Mouse (Mus musculus) myocyte (in vitro differentiated cells): ENCODE results near the gene Mrps7. TPM values are rescaled to one million over a fixed set of nuclear protein-coding genes. Genes with fewer than 3 reads are reported as not detected.

Source experiments
- H3K27me3 ChIP-seq: one replicate; pipeline ENCODE4 v1.6.1; 2011; ENCODE audit not compliant: control insufficient read depth, insufficient read depth, insufficient read length
- H3K36me3 ChIP-seq: one replicate; pipeline ENCODE4 v1.6.1; 2011; ENCODE audit not compliant: control insufficient read depth, insufficient read depth
- H3K4me2 ChIP-seq: one replicate; pipeline ENCODE4 v1.6.1; 2011; ENCODE audit warnings: low read depth, control low read depth
- H3K4me3 ChIP-seq: one replicate; pipeline ENCODE4 v1.5.1; 2011; ENCODE audit warnings: mild to moderate bottlenecking, control low read depth, moderate library complexity
- H3K79me2 ChIP-seq: one replicate; pipeline ENCODE4 v1.6.1; 2011; ENCODE audit not compliant: control insufficient read depth, insufficient read depth
- H3ac ChIP-seq: one replicate; pipeline ENCODE4 v1.6.1; 2011; ENCODE audit not compliant: control insufficient read depth, insufficient read length
- CEBPB ChIP-seq: IDR thresholded peaks from 2 replicates; pipeline ENCODE4 v1.6.1; 2011; ENCODE audit warnings: mild to moderate bottlenecking, moderate library complexity; ENCODE audit not compliant: poor library complexity, insufficient read depth, severe bottlenecking
- E2F4 ChIP-seq: IDR thresholded peaks from one replicate; pipeline ENCODE4 v1.6.1; 2011; ENCODE audit warnings: mild to moderate bottlenecking, control low read depth, moderate library complexity; ENCODE audit not compliant: insufficient read depth
- MAX ChIP-seq: IDR thresholded peaks from one replicate; pipeline ENCODE4 v1.6.1; 2011; ENCODE audit warnings: low read depth, mild to moderate bottlenecking, control low read depth
- MYOD1 ChIP-seq, 3 experiments: IDR thresholded peaks; one replicate each; pipeline ENCODE4 v1.6.1; 2011; ENCODE audit warnings: control low read depth in 2 of 3, low read depth in 2 of 3, mild to moderate bottlenecking in 2 of 3, moderate library complexity in 1 of 3; ENCODE audit not compliant: insufficient read length in 2 of 3, control insufficient read depth in 1 of 3
- MYOG ChIP-seq, 3 experiments: IDR thresholded peaks; one replicate each; pipeline ENCODE4 v1.6.1; 2011; ENCODE audit warnings: control low read depth in 2 of 3, low read depth in 2 of 3, mild to moderate bottlenecking in 2 of 3; ENCODE audit not compliant: insufficient read length in 2 of 3, control insufficient read depth in 1 of 3, insufficient read depth in 1 of 3
- POLR2A ChIP-seq: IDR thresholded peaks from one replicate; pipeline ENCODE4 v1.6.1; 2011; ENCODE audit warnings: low read depth, mild to moderate bottlenecking, control low read depth, moderate library complexity; ENCODE audit not compliant: insufficient read length
- POLR2AphosphoS2 ChIP-seq: IDR thresholded peaks from one replicate; pipeline ENCODE4 v1.6.1; 2011; ENCODE audit warnings: low read depth, control low read depth; ENCODE audit not compliant: insufficient read length
- REST ChIP-seq: IDR thresholded peaks from one replicate; pipeline ENCODE4 v1.6.1; 2011; ENCODE audit warnings: mild to moderate bottlenecking, control low read depth, moderate library complexity; ENCODE audit not compliant: insufficient read depth, insufficient read length
- SRF ChIP-seq: IDR thresholded peaks from one replicate; pipeline ENCODE4 v1.6.1; 2011; ENCODE audit warnings: low read depth; ENCODE audit not compliant: control insufficient read depth, insufficient read length
- TCF12 ChIP-seq: IDR thresholded peaks from one replicate; pipeline ENCODE4 v1.6.1; 2011; ENCODE audit warnings: mild to moderate bottlenecking, control low read depth; ENCODE audit not compliant: poor library complexity, insufficient read depth, severe bottlenecking
- TCF3 ChIP-seq: IDR thresholded peaks from one replicate; pipeline ENCODE4 v1.6.1; 2011; ENCODE audit warnings: low read depth, control low read depth; ENCODE audit not compliant: insufficient read length
- USF1 ChIP-seq: IDR thresholded peaks from one replicate; pipeline ENCODE4 v1.6.1; 2011; ENCODE audit warnings: low read depth, mild to moderate bottlenecking, control low read depth, moderate library complexity
- polyA plus RNA-seq: library from polyadenylated mRNA; unstranded; fragments of >200 nt; fragmentation: generic; extraction: Trizol; gene quantifications from one replicate; pipeline ENCODE4 v1.2.1, GENCODE M21; 2012; ENCODE audit warnings: missing spikeins

The Mrps7 gene
- polyA plus RNA-seq, 1 experiment, result 61.5 TPM

- TF ChIP-seq MYOG (IDR thresholded peaks at IDR 0.05; ENCODE audit: control insufficient read depth in 1 of 3, insufficient read depth in 1 of 3, insufficient read length in 2 of 3, low read depth in 2 of 3), result no peak
- TF ChIP-seq MYOD1 (IDR thresholded peaks at IDR 0.05; ENCODE audit: control insufficient read depth in 1 of 3, insufficient read length in 2 of 3, low read depth in 2 of 3), result no peak
- no peak for TF ChIP-seq POLR2AphosphoS2
- no peak for TF ChIP-seq E2F4
- H3K4me2 ChIP-seq, result no peak overlapping the region
- H3K27me3 ChIP-seq, result no peaks in the 10 kb centered on the region
- peaks cover 35% of the 10 kb centered on the region for H3K79me2 ChIP-seq
- H3K4me3 ChIP-seq, result no peak overlapping the region
- peaks cover 19% of the 10 kb centered on the region for H3K36me3 ChIP-seq
- no peak overlapping the region for H3ac ChIP-seq
Measured at GRCm38 (mm10) chr11:115606733-115607132, 3.0 kb downstream of the Mrps7 start.

GRCm38 (mm10) chr11:115608421-115609399 lies 5.0 kb downstream of the Mrps7 start:
- no peak overlapping the region for H3K4me2 ChIP-seq
- no peak overlapping the region for H3ac ChIP-seq
- H3K79me2 ChIP-seq, result peaks cover 17% of the 10 kb centered on the region
- no peaks in the 10 kb centered on the region for H3K27me3 ChIP-seq
- TF ChIP-seq TCF3 (no peak), MYOG (IDR thresholded peaks at IDR 0.05; ENCODE audit: control insufficient read depth in 1 of 3, insufficient read depth in 1 of 3, insufficient read length in 2 of 3, low read depth in 2 of 3) (peak in 1 of 3 experiments; percentile 20), REST (no peak), POLR2A (peak; percentile 32), POLR2AphosphoS2 (peak; percentile 68), CEBPB (no peak), MYOD1 (IDR thresholded peaks at IDR 0.05; ENCODE audit: control insufficient read depth in 1 of 3, insufficient read length in 2 of 3, low read depth in 2 of 3) (no peak), SRF (no peak), E2F4 (no peak)
- H3K4me3 ChIP-seq, result no peak overlapping the region
- peaks cover 19% of the 10 kb centered on the region for H3K36me3 ChIP-seq

- no peak overlapping the region for H3K4me3 ChIP-seq
- H3K79me2 ChIP-seq, result peaks cover 11% of the 10 kb centered on the region
- no peak overlapping the region for H3K4me2 ChIP-seq
- H3ac ChIP-seq, result no peak overlapping the region
- peaks cover 19% of the 10 kb centered on the region for H3K36me3 ChIP-seq
- H3K27me3 ChIP-seq, result no peaks in the 10 kb centered on the region
- TF ChIP-seq CEBPB (no peak), TCF3 (no peak), REST (no peak), E2F4 (no peak), TCF12 (no peak), MYOG (IDR thresholded peaks at IDR 0.05; ENCODE audit: control insufficient read depth in 1 of 3, insufficient read depth in 1 of 3, insufficient read length in 2 of 3, low read depth in 2 of 3) (no peak)
Measured at GRCm38 (mm10) chr11:115609576-115609975, 5.9 kb downstream of the Mrps7 start.

GRCm38 (mm10) chr11:115611173-115611572 lies 7.4 kb downstream of the Mrps7 start:
- peaks cover 17% of the 10 kb centered on the region for H3K36me3 ChIP-seq
- H3ac ChIP-seq, result no peak overlapping the region
- TF ChIP-seq USF1 (no peak), TCF12 (no peak), MYOG (IDR thresholded peaks at IDR 0.05; ENCODE audit: control insufficient read depth in 1 of 3, insufficient read depth in 1 of 3, insufficient read length in 2 of 3, low read depth in 2 of 3) (no peak), TCF3 (no peak), SRF (no peak), CEBPB (no peak), REST (no peak), POLR2A (no peak), MAX (no peak), MYOD1 (IDR thresholded peaks at IDR 0.05; ENCODE audit: control insufficient read depth in 1 of 3, insufficient read length in 2 of 3, low read depth in 2 of 3) (no peak), E2F4 (no peak), POLR2AphosphoS2 (no peak)
- H3K79me2 ChIP-seq, result no peaks in the 10 kb centered on the region
- no peak overlapping the region for H3K4me2 ChIP-seq
- H3K27me3 ChIP-seq, result no peaks in the 10 kb centered on the region
- H3K4me3 ChIP-seq, result no peak overlapping the region

GRCm38 (mm10) chr11:115612059-115612409 lies 8.3 kb downstream of the Mrps7 start:
- peak in 1 of 3 experiments; percentile 36 for TF ChIP-seq MYOG (IDR thresholded peaks at IDR 0.05; ENCODE audit: control insufficient read depth in 1 of 3, insufficient read depth in 1 of 3, insufficient read length in 2 of 3, low read depth in 2 of 3)
- no peak for TF ChIP-seq USF1
- peak in 1 of 3 experiments; percentile 34 for TF ChIP-seq MYOD1 (IDR thresholded peaks at IDR 0.05; ENCODE audit: control insufficient read depth in 1 of 3, insufficient read length in 2 of 3, low read depth in 2 of 3)
- no peak for TF ChIP-seq TCF12
- TF ChIP-seq MAX, result no peak
- TF ChIP-seq SRF, result no peak
- no peak for TF ChIP-seq E2F4
- H3K36me3 ChIP-seq, result peaks cover 11% of the 10 kb centered on the region
- no peaks in the 10 kb centered on the region for H3K79me2 ChIP-seq
- H3K4me2 ChIP-seq, result peak overlapping the region; percentile 100
- no peak overlapping the region for H3ac ChIP-seq
- H3K4me3 ChIP-seq, result peak overlapping the region; percentile 68
- H3K27me3 ChIP-seq, result no peaks in the 10 kb centered on the region
